Mouse (Mus musculus): ENCODE data around the gene Epb41. TPM values are rescaled to one million over a fixed set of nuclear protein-coding genes. Genes with fewer than 3 reads are reported as not detected.

The Epb41 gene
- polyA plus RNA-seq, 1 experiment from 2014 or later, result 133 TPM

DNA sequence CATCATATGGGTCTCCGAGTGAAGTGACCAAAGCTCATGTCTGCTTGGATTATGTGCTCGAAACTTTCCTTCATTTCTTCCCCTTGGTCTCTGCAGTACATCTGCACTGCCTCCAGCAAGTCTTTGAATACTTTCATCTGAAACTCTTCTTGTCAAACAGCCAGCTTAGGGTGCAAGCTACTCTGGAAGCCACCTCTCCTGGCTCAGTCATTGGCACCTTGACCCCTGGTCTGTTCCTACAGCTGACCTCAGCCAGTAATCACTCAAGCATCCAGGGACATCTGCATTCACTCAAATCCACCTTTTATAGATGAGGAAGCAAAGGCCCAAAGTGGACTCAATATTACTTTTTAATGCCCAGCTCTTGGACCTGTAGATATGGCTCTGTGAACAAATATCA, 3.4 kb downstream of the Epb41 start:
- H3K36me3 ChIP-seq (replicated peaks), result 0 out of 2 replicates have a peak, but pooled peaks cover 2% of the 10 kb centered on the region
- peaks cover 39% of the 10 kb centered on the region for H3K27me3 ChIP-seq (replicated peaks; ENCODE audit: low read depth, poor library complexity, severe bottlenecking)
- no peak overlapping the region for H3K4me3 ChIP-seq
- H3K4me1 ChIP-seq, result peaks cover 52% of the 10 kb centered on the region
- H3K9me3 ChIP-seq, result no peaks in the 10 kb centered on the region
- no peak overlapping the region for H3K27ac ChIP-seq (replicated peaks)
- DNase-seq (ENCODE audit: low spot score), result no peak
- WGBS, result 93% methylated on average over 2 of the region's 2 CpGs

DNA sequence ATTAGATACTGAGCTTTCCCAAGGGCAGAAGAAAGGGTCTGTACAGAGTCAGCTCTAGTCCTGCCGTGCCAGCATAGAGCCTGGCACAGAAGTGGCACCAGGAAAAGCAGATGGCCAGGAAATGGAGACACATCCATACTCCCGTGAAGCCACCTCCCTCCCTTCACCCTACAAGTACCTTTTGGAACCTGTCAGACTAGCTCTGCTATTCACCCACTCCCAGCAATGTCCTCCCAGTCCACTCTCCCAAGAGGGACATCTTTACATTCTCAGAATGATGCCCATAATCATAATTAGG, 7.2 kb downstream of the Epb41 start:
- H3K36me3 ChIP-seq (replicated peaks), result 0 out of 2 replicates have a peak, but pooled peaks cover 2% of the 10 kb centered on the region
- 88% methylated on average over 2 of the region's 2 CpGs for WGBS
- peaks cover 28% of the 10 kb centered on the region for H3K4me1 ChIP-seq
- DNase-seq (ENCODE audit: low spot score), result no peak
- H3K4me3 ChIP-seq, result no peak overlapping the region
- H3K9me3 ChIP-seq, result no peaks in the 10 kb centered on the region
- H3K27me3 ChIP-seq (replicated peaks; ENCODE audit: low read depth, poor library complexity, severe bottlenecking), result peaks cover 17% of the 10 kb centered on the region
- no peak overlapping the region for H3K27ac ChIP-seq (replicated peaks)

- H3K27me3 ChIP-seq (replicated peaks; ENCODE audit: low read depth, poor library complexity, severe bottlenecking), result peaks cover 11% of the 10 kb centered on the region; the same call in 1 of the 2 replicates
- peaks cover 30% of the 10 kb centered on the region for H3K4me1 ChIP-seq
- no peaks in the 10 kb centered on the region for H3K9me3 ChIP-seq
- 85% methylated on average over 14 of the region's 14 CpGs for WGBS
- H3K4me3 ChIP-seq, result no peak overlapping the region
- DNase-seq (ENCODE audit: low spot score), result no peak
- H3K36me3 ChIP-seq (replicated peaks), result 0 out of 2 replicates have a peak, but pooled peaks cover 2% of the 10 kb centered on the region
- H3K27ac ChIP-seq (replicated peaks), result no peak overlapping the region
These were observed 7.8 kb downstream of the Epb41 start for GRCm38 (mm10) chr4:132067112-132067937.

DNA sequence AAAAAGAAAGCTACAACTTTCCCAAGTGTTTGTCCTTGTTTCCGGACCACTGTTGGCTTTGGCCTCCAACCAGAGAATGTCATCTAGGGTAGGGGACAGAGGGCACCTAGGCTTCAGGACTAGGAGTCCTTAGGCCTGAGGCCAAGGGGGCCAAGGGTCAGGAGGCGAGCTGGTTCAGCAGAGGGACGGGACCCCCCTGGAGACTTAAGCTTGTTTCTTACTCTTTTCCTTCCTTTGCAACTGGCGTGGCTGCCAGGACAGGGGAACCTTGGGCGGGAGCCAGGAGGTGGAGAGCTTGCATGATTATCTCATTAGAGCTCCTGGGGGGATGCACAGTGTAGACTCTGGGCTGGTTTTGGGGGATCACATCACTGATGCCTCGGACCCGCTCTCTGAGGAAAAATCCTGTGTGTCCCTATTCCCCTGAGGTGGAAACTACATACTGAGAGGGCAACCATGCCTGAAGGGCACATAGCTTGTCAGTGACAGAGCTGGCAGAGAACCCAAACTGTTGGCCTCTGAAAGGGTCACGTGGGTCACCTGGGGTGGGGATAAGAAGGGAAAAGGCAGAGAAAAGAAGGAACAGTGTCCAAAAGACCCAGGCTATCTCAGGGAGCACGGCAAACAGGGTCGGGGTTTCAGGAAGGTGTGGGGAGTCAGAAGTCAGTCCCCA, 8.9 kb downstream of the Epb41 start:
- H3K9me3 ChIP-seq, result no peaks in the 10 kb centered on the region
- no peak overlapping the region for H3K4me3 ChIP-seq
- H3K27me3 ChIP-seq (replicated peaks; ENCODE audit: low read depth, poor library complexity, severe bottlenecking), result 0 out of 2 replicates have a peak, but pooled peaks cover 4% of the 10 kb centered on the region
- WGBS, result 58% methylated on average over 10 of the region's 10 CpGs
- peaks cover 32% of the 10 kb centered on the region for H3K4me1 ChIP-seq
- no peak overlapping the region for H3K27ac ChIP-seq (replicated peaks)
- H3K36me3 ChIP-seq (replicated peaks), result 0 out of 2 replicates have a peak, but pooled peaks cover 2% of the 10 kb centered on the region
- no peak for DNase-seq (ENCODE audit: low spot score)

GRCm38 (mm10) chr4:132065578-132065977, 9.5 kb downstream of the Epb41 start:
- Histone ChIP-seq H3K9me3 (no peaks in the 10 kb centered on the region), H3K4me1 (peaks cover 28% of the 10 kb centered on the region), H3K27ac (replicated peaks) (no peak overlapping the region), H3K27me3 (replicated peaks; ENCODE audit: low read depth, poor library complexity, severe bottlenecking) (0 out of 2 replicates have a peak, but pooled peaks cover 4% of the 10 kb centered on the region), H3K4me3 (no peak overlapping the region), H3K36me3 (replicated peaks) (0 out of 2 replicates have a peak, but pooled peaks cover under 1% of the 10 kb centered on the region)
- WGBS, result 69% methylated on average over 3 of the region's 3 CpGs
- DNase-seq (ENCODE audit: low spot score), result no peak

GRCm38 (mm10) chr4:132064550-132064949, 10.6 kb downstream of the Epb41 start:
- no peak for DNase-seq (ENCODE audit: low spot score)
- peaks cover 29% of the 10 kb centered on the region for H3K4me1 ChIP-seq
- 88% methylated on average over 5 of the region's 5 CpGs for WGBS
- no peaks in the 10 kb centered on the region for H3K36me3 ChIP-seq (replicated peaks)
- H3K9me3 ChIP-seq, result no peaks in the 10 kb centered on the region
- no peak overlapping the region for H3K4me3 ChIP-seq
- no peak overlapping the region for H3K27ac ChIP-seq (replicated peaks)
- H3K27me3 ChIP-seq (replicated peaks; ENCODE audit: low read depth, poor library complexity, severe bottlenecking), result 0 out of 2 replicates have a peak, but pooled peaks cover 4% of the 10 kb centered on the region

DNA sequence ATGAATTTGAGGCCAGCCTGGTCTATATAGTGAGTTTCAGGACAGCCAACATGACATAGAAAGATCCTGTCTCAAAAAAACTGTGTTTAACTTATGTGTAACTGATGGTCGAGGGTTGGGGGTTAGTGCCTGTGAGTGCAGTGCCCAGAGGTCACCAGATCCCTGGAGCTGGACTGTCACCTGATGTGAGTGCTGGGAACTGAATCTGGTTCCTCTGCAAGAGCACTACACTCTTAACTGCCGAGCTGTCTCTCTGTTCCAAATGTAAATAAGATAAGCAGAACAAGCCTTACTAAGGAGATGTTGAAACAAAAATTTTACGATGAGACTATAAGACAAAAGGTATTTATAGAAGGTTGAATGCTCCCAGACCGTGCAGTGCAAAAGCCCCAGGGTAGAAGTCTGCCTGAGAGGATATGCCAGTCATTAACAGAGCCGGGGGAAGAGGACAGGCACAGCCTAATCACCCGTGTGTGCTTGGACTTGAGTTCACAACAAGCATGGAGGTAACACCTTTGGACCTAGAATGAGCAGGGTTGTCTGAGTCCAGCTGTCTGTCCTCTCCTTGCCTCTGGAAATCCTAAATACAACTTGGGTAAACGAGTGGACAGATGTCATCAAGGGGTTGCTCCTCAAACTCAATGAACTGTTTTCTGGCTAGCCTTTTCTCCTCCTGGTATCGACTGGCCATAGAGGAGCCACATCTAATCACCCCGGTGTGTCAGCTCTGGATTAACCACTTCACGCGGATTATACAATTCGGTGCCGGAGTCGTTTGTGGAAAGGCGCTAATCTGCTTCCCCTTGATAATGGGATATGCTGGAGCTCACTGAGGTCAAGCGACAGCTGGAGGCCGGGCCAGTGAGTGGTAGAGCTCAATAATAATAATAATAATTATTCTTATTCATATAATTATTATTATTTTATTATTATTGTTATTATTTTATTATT, 11.9 kb downstream of the Epb41 start:
- no peak for DNase-seq (ENCODE audit: low spot score)

GRCm38 (mm10) chr4:132062289-132062688, 12.8 kb downstream of the Epb41 start:
- DNase-seq (ENCODE audit: low spot score), result no peak
- WGBS, result 60% methylated on average over 8 of the region's 8 CpGs
- Histone ChIP-seq H3K27ac (replicated peaks) (no peak overlapping the region; the same call in 1 of the 2 replicates), H3K4me1 (peaks cover 25% of the 10 kb centered on the region), H3K9me3 (no peaks in the 10 kb centered on the region), H3K4me3 (no peak overlapping the region), H3K27me3 (replicated peaks; ENCODE audit: low read depth, poor library complexity, severe bottlenecking) (0 out of 2 replicates have a peak, but pooled peaks cover 4% of the 10 kb centered on the region), H3K36me3 (replicated peaks) (no peaks in the 10 kb centered on the region)

More for the DNA sequence above, 11.9 kb downstream of the Epb41 start:
- 0 out of 2 replicates have a peak, but pooled peaks cover 4% of the 10 kb centered on the region for H3K27me3 ChIP-seq (replicated peaks; ENCODE audit: low read depth, poor library complexity, severe bottlenecking)
- no peak overlapping the region for H3K4me3 ChIP-seq
- H3K36me3 ChIP-seq (replicated peaks), result no peaks in the 10 kb centered on the region
- WGBS, result 76% methylated on average over 17 of the region's 17 CpGs
- H3K27ac ChIP-seq (replicated peaks), result no peak overlapping the region
- H3K4me1 ChIP-seq, result peaks cover 26% of the 10 kb centered on the region
- no peaks in the 10 kb centered on the region for H3K9me3 ChIP-seq

GRCm38 (mm10) chr4:132060040-132060832, 14.9 kb downstream of the Epb41 start:
- H3K9me3 ChIP-seq, result no peaks in the 10 kb centered on the region
- H3K4me3 ChIP-seq, result no peak overlapping the region
- H3K36me3 ChIP-seq (replicated peaks), result no peaks in the 10 kb centered on the region
- no peaks in the 10 kb centered on the region for H3K27me3 ChIP-seq (replicated peaks; ENCODE audit: low read depth, poor library complexity, severe bottlenecking)
- H3K4me1 ChIP-seq, result peaks cover 12% of the 10 kb centered on the region
- no peak for DNase-seq (ENCODE audit: low spot score)
- no peak overlapping the region for H3K27ac ChIP-seq (replicated peaks)
- WGBS, result 72% methylated on average over 17 of the region's 17 CpGs

GRCm38 (mm10) chr4:132059541-132059940, 15.6 kb downstream of the Epb41 start:
- Histone ChIP-seq H3K27me3 (replicated peaks; ENCODE audit: low read depth, poor library complexity, severe bottlenecking) (no peaks in the 10 kb centered on the region), H3K4me3 (no peak overlapping the region), H3K4me1 (peaks cover 12% of the 10 kb centered on the region), H3K27ac (replicated peaks) (no peak overlapping the region), H3K36me3 (replicated peaks) (no peaks in the 10 kb centered on the region), H3K9me3 (no peaks in the 10 kb centered on the region)
- no peak for DNase-seq (ENCODE audit: low spot score)
- WGBS, result 95% methylated on average over 2 of the region's 2 CpGs

GRCm38 (mm10) chr4:132057311-132057710, 17.8 kb downstream of the Epb41 start:
- Histone ChIP-seq H3K4me1 (peaks cover 5% of the 10 kb centered on the region), H3K36me3 (replicated peaks) (no peaks in the 10 kb centered on the region), H3K27ac (replicated peaks) (no peak overlapping the region), H3K4me3 (no peak overlapping the region), H3K27me3 (replicated peaks; ENCODE audit: low read depth, poor library complexity, severe bottlenecking) (no peaks in the 10 kb centered on the region), H3K9me3 (no peaks in the 10 kb centered on the region)
- DNase-seq (ENCODE audit: low spot score), result no peak

All from embryonic facial prominence, embryonic 10.5 days (tissue).